Mouse (Mus musculus) gastrocnemius, postnatal 4 days (tissue): ENCODE results near the gene Gng13. TPM values are rescaled to one million over a fixed set of nuclear protein-coding genes. Genes with fewer than 3 reads are reported as not detected.
A peak's percentile ranks its signal among the peaks of the same experiment; 100 is the strongest.
"Not testable (repeated sequence)": the region's sequence is repeated elsewhere in the genome, so short reads cannot be mapped to it uniquely, and the experiment has no call there.

Source experiments
- DNase-seq, 2 experiments: peaks; one replicate each; pipeline ENCODE4 v3.0.0; 2021 to 2022; ENCODE audit warnings: low spot score in 2 of 2, mixed read lengths in 2 of 2
- total RNA-seq, 2 experiments: library from RNA; stranded (reverse); gene quantifications; 2 replicates each; pipeline ENCODE4 v1.2.3; 2021

Gene Gng13
- total RNA-seq, 2 experiments from 2014 or later = not detected

GRCm38 (mm10) chr17:25732082-25732481 is 15.1 kb downstream of the Gng13 start:
- peak; percentile 62 to 78 for DNase-seq

GRCm38 (mm10) chr17:25735246-25735645 is 18.3 kb downstream of the Gng13 start:
- DNase-seq = no peak

GRCm38 (mm10) chr17:25735745-25736144 is 18.8 kb downstream of the Gng13 start, which contains the start of gene Mslnl:
Gene Mslnl, plus strand, starts transcription at chr17:25736042.
- DNase-seq = no peak

GRCm38 (mm10) chr17:25738861-25739260 is 21.9 kb downstream of the Gng13 start:
- no peak for DNase-seq

- not testable (repeated sequence) for DNase-seq
Measured at GRCm38 (mm10) chr17:25741471-25741870, 24.5 kb downstream of the Gng13 start.

GRCm38 (mm10) chr17:25743831-25744230 is 26.9 kb downstream of the Gng13 start:
- DNase-seq = no peak

- no peak for DNase-seq
Measured at GRCm38 (mm10) chr17:25744311-25744710, 27.3 kb downstream of the Gng13 start.

- no peak for DNase-seq
Measured at GRCm38 (mm10) chr17:25748238-25748637, 31.3 kb downstream of the Gng13 start.

- DNase-seq = no peak
Measured at GRCm38 (mm10) chr17:25749314-25749713, 32.3 kb downstream of the Gng13 start.

GRCm38 (mm10) chr17:25751446-25751845 is 34.5 kb downstream of the Gng13 start:
- peak; percentile 46 to 57 for DNase-seq

GRCm38 (mm10) chr17:25754241-25754640 is 37.3 kb downstream of the Gng13 start, which contains the start of gene Msln:
Gene Msln, minus strand, starts transcription at chr17:25754378.
- no peak for DNase-seq

GRCm38 (mm10) chr17:25755086-25755485 is 38.1 kb downstream of the Gng13 start:
- DNase-seq = no peak

GRCm38 (mm10) chr17:25755627-25756377 is 38.8 kb downstream of the Gng13 start:
- no peak for DNase-seq

- DNase-seq = no peak
Measured at GRCm38 (mm10) chr17:25756378-25757242, 39.6 kb downstream of the Gng13 start.

GRCm38 (mm10) chr17:25757691-25758090 is 40.7 kb downstream of the Gng13 start:
- DNase-seq = no peak

GRCm38 (mm10) chr17:25760148-25760547 is 43.2 kb downstream of the Gng13 start:
- DNase-seq = no peak

GRCm38 (mm10) chr17:25761561-25761970 is 44.6 kb downstream of the Gng13 start:
- no peak for DNase-seq

GRCm38 (mm10) chr17:25762591-25762990 is 45.6 kb downstream of the Gng13 start:
- DNase-seq = no peak

GRCm38 (mm10) chr17:25765886-25766285 is 48.9 kb downstream of the Gng13 start:
- DNase-seq = no peak
